Mouse (Mus musculus): Measurements from ENCODE around the gene Jdp2. TPM values are rescaled to one million over a fixed set of nuclear protein-coding genes. Genes with fewer than 3 reads are reported as not detected.

Gene Jdp2
- total RNA-seq, 1 experiment, result 15.9 TPM

GRCm38 (mm10) chr12:85629661-85630481, 31.0 kb downstream of the Jdp2 start:
- no peak overlapping the region for H3K27ac ChIP-seq (ENCODE audit: insufficient read depth, low read depth, low read length, poor library complexity, severe bottlenecking)
- TF ChIP-seq MAFK (IDR thresholded peaks at IDR 0.05; ENCODE audit: insufficient read depth, low read depth, low read length) (no peak), ZNF384 (IDR thresholded peaks at IDR 0.05; ENCODE audit: low read depth, low read length) (no peak), CHD2 (IDR thresholded peaks at IDR 0.05; ENCODE audit: low read depth, low read length) (no peak), HCFC1 (IDR thresholded peaks at IDR 0.05; ENCODE audit: borderline replicate concordance, insufficient read depth, low read length) (no peak), ZC3H11A (IDR thresholded peaks at IDR 0.05; ENCODE audit: borderline replicate concordance, low read depth, low read length) (no peak)
- no peaks in the 10 kb centered on the region for H3K36me3 ChIP-seq (ENCODE audit: control insufficient read depth, insufficient read depth, low read length, poor library complexity, severe bottlenecking)
- H3K4me1 ChIP-seq (ENCODE audit: control insufficient read depth in 2 of 2, insufficient read depth in 2 of 2, low read length in 2 of 2, poor library complexity in 1 of 2), result peaks cover 4 to 26% of the 10 kb centered on the region in 2 experiments; a peak in 3 of 4 replicates
- H3K9ac ChIP-seq (ENCODE audit: insufficient read depth, low read depth, low read length, poor library complexity, severe bottlenecking), result no peak overlapping the region
- H3K4me3 ChIP-seq (ENCODE audit: insufficient read depth in 1 of 2, low read depth in 1 of 2, low read length in 2 of 2, poor library complexity in 1 of 2, severe bottlenecking in 1 of 2), result no peak overlapping the region
- in situ Hi-C loops (cut with MboI; ENCODE audit: low sequenced_read_pairs in 2 of 2, unreplicated experiment in 2 of 2), result no loop called here
- H3K9me3 ChIP-seq (ENCODE audit: control insufficient read depth, insufficient read depth, low read depth, low read length), result no peaks in the 10 kb centered on the region
- no peak for DNase-seq (ENCODE audit: low read depth, low spot score)

GRCm38 (mm10) chr12:85631196-85631595, 32.4 kb downstream of the Jdp2 start:
- Histone ChIP-seq H3K9me3 (ENCODE audit: control insufficient read depth, insufficient read depth, low read depth, low read length) (no peaks in the 10 kb centered on the region), H3K27ac (ENCODE audit: insufficient read depth, low read depth, low read length, poor library complexity, severe bottlenecking) (no peak overlapping the region), H3K36me3 (ENCODE audit: control insufficient read depth, insufficient read depth, low read length, poor library complexity, severe bottlenecking) (no peaks in the 10 kb centered on the region), H3K4me3 (ENCODE audit: insufficient read depth in 1 of 2, low read depth in 1 of 2, low read length in 2 of 2, poor library complexity in 1 of 2, severe bottlenecking in 1 of 2) (no peak overlapping the region), H3K9ac (ENCODE audit: insufficient read depth, low read depth, low read length, poor library complexity, severe bottlenecking) (no peak overlapping the region), H3K4me1 (ENCODE audit: control insufficient read depth in 2 of 2, insufficient read depth in 2 of 2, low read length in 2 of 2, poor library complexity in 1 of 2) (peaks cover 2 to 18% of the 10 kb centered on the region in 2 experiments; a peak in 2 of 4 replicates)
- DNase-seq (ENCODE audit: low read depth, low spot score), result no peak
- in situ Hi-C loops (cut with MboI; ENCODE audit: low sequenced_read_pairs in 2 of 2, unreplicated experiment in 2 of 2), result no loop called here
- TF ChIP-seq MAFK (IDR thresholded peaks at IDR 0.05; ENCODE audit: insufficient read depth, low read depth, low read length) (no peak), ZNF384 (IDR thresholded peaks at IDR 0.05; ENCODE audit: low read depth, low read length) (no peak), HCFC1 (IDR thresholded peaks at IDR 0.05; ENCODE audit: borderline replicate concordance, insufficient read depth, low read length) (no peak), CHD2 (IDR thresholded peaks at IDR 0.05; ENCODE audit: low read depth, low read length) (no peak), ZC3H11A (IDR thresholded peaks at IDR 0.05; ENCODE audit: borderline replicate concordance, low read depth, low read length) (no peak)

GRCm38 (mm10) chr12:85632321-85632720, 33.5 kb downstream of the Jdp2 start:
- TF ChIP-seq ZC3H11A (IDR thresholded peaks at IDR 0.05; ENCODE audit: borderline replicate concordance, low read depth, low read length) (no peak), HCFC1 (IDR thresholded peaks at IDR 0.05; ENCODE audit: borderline replicate concordance, insufficient read depth, low read length) (no peak), CHD2 (IDR thresholded peaks at IDR 0.05; ENCODE audit: low read depth, low read length) (no peak), MAFK (IDR thresholded peaks at IDR 0.05; ENCODE audit: insufficient read depth, low read depth, low read length) (no peak), ZNF384 (IDR thresholded peaks at IDR 0.05; ENCODE audit: low read depth, low read length) (no peak)
- in situ Hi-C loops (cut with MboI; ENCODE audit: low sequenced_read_pairs in 2 of 2, unreplicated experiment in 2 of 2), result no loop called here
- no peak overlapping the region for H3K4me3 ChIP-seq (ENCODE audit: insufficient read depth in 1 of 2, low read depth in 1 of 2, low read length in 2 of 2, poor library complexity in 1 of 2, severe bottlenecking in 1 of 2)
- H3K4me1 ChIP-seq (ENCODE audit: control insufficient read depth in 2 of 2, insufficient read depth in 2 of 2, low read length in 2 of 2, poor library complexity in 1 of 2), result peaks cover 0 to 11% of the 10 kb centered on the region in 2 experiments; a peak in 2 of 4 replicates
- no peak overlapping the region for H3K9ac ChIP-seq (ENCODE audit: insufficient read depth, low read depth, low read length, poor library complexity, severe bottlenecking)
- H3K36me3 ChIP-seq (ENCODE audit: control insufficient read depth, insufficient read depth, low read length, poor library complexity, severe bottlenecking), result no peaks in the 10 kb centered on the region
- H3K9me3 ChIP-seq (ENCODE audit: control insufficient read depth, insufficient read depth, low read depth, low read length), result no peaks in the 10 kb centered on the region
- no peak for DNase-seq (ENCODE audit: low read depth, low spot score)
- H3K27ac ChIP-seq (ENCODE audit: insufficient read depth, low read depth, low read length, poor library complexity, severe bottlenecking), result no peak overlapping the region

GRCm38 (mm10) chr12:85637932-85638331, 39.1 kb downstream of the Jdp2 start:
- TF ChIP-seq ZC3H11A (IDR thresholded peaks at IDR 0.05; ENCODE audit: borderline replicate concordance, low read depth, low read length) (no peak), ZNF384 (IDR thresholded peaks at IDR 0.05; ENCODE audit: low read depth, low read length) (no peak), HCFC1 (IDR thresholded peaks at IDR 0.05; ENCODE audit: borderline replicate concordance, insufficient read depth, low read length) (no peak), MAFK (IDR thresholded peaks at IDR 0.05; ENCODE audit: insufficient read depth, low read depth, low read length) (no peak), CHD2 (IDR thresholded peaks at IDR 0.05; ENCODE audit: low read depth, low read length) (no peak)
- Histone ChIP-seq H3K9ac (ENCODE audit: insufficient read depth, low read depth, low read length, poor library complexity, severe bottlenecking) (no peak overlapping the region), H3K27ac (ENCODE audit: insufficient read depth, low read depth, low read length, poor library complexity, severe bottlenecking) (no peak overlapping the region), H3K4me3 (ENCODE audit: insufficient read depth in 1 of 2, low read depth in 1 of 2, low read length in 2 of 2, poor library complexity in 1 of 2, severe bottlenecking in 1 of 2) (no peak overlapping the region), H3K4me1 (ENCODE audit: control insufficient read depth in 2 of 2, insufficient read depth in 2 of 2, low read length in 2 of 2, poor library complexity in 1 of 2) (peaks cover 0 to 5% of the 10 kb centered on the region in 2 experiments; a peak in 1 of 4 replicates), H3K9me3 (ENCODE audit: control insufficient read depth, insufficient read depth, low read depth, low read length) (no peaks in the 10 kb centered on the region), H3K36me3 (ENCODE audit: control insufficient read depth, insufficient read depth, low read length, poor library complexity, severe bottlenecking) (no peaks in the 10 kb centered on the region)
- in situ Hi-C loops (cut with MboI; ENCODE audit: low sequenced_read_pairs in 2 of 2, unreplicated experiment in 2 of 2), result no loop called here
- no peak for DNase-seq (ENCODE audit: low read depth, low spot score)
